Mouse (Mus musculus): Measurements from ENCODE around the gene Prtg.

Gene Prtg

GRCm38 (mm10) chr9:72925021-72925934 is 118.6 kb downstream of the Prtg start, which contains the start of gene Pygo1:
TSS of gene Pygo1 (plus strand) at chr9:72925645.
- DNase-seq, result peak; percentile 60 to 61

- DNase-seq, result no peak
Measured at GRCm38 (mm10) chr9:72925935-72926258, 119.2 kb downstream of the Prtg start.

DNA sequence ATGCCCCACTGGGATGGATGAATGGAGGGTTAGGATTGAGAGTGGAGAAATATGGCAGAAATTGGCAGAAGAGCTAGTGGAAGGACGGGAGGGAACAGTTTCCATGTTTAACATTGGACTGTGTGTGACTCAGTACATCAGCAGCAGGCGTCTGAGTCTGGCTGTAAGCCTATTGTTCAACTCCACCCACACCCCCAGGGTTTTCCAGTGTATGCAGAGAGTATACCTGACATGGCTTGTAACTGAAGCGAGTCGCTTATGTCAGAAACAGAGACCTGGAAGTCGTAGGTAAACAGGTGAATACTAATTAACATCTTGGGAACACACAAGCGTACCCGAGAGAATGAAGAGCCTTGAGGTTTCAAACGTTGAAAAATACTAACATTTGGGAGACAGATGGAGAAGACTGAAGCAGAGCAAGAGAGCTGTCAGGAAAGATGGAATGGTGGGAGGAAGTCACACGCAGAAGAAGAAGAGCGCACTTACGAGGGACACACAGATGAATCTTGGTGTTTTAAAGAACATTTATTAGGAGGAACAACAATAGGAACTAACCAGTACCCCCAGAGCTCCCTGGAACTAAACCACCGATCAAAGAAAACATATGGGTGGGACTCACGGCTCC is 124.6 kb downstream of the Prtg start:
- no peak for DNase-seq

- DNase-seq, result no peak
Measured at GRCm38 (mm10) chr9:72935309-72935708, 128.6 kb downstream of the Prtg start.

- no peak for DNase-seq
Measured at GRCm38 (mm10) chr9:72936301-72936700, 129.6 kb downstream of the Prtg start.

- DNase-seq, result no peak
Measured at GRCm38 (mm10) chr9:72943424-72943823, 136.8 kb downstream of the Prtg start.

- no peak for DNase-seq
Measured at GRCm38 (mm10) chr9:72944286-72944685, 137.6 kb downstream of the Prtg start.

DNA sequence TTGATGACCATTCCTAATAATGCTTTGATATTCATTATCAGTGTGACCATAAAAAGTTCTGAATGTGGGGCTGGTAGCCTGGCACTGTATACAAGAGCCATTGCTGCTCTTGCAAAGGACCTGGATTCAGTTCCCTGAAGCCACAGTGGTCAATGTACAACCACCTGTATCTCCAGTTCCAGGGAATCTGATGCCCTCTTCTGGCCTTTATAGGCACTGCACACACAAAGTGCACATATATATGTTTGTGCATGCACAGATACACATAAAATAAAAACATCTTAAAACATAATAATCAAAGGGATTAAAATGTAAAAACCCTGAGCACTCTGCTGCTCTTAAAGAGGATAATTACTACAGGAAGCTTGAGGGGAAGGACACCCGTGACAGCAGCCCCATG is 140.3 kb downstream of the Prtg start:
- DNase-seq, result no peak

DNA sequence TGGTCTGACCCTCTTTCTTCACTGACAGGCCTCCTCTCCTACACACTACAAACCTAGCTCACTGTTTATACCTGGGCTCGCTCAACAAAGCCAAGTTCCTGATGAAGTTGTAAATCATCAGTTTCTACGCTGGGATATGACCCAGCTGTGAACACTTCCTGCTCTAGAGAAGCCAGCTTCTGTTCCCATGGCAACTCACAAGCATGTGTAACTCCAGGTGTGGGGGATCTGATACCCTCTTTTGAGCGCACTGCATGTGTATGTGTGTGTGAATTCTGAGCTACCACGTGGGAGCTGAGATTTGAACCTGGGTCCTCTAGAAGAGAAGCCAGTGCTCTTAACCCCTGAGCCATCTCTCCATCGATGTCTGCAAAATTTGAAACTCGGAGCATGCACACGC is 142.9 kb downstream of the Prtg start:
- no peak for DNase-seq

- peak in 1 of 2 experiments; percentile 34 for DNase-seq
Measured at GRCm38 (mm10) chr9:72954746-72955145, 148.1 kb downstream of the Prtg start.

DNA sequence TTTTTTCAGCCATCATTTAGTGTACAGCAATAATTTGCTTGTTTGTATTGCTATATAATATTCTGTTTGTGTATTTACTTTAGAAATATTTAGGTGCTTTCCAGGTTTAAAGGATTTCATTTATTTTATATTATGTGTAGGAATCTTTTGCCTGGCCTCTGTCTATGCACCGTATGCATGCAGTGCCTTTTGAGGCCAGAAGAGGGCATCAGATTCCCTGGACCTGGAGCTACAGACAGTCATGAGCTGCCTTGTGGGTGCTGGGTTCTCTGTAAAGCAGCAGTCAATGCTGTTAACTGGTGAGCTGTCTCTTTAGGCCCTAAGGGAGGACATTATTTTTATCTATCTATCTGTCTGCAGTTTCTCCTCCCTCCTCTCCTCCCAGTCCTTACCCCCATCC is 148.9 kb downstream of the Prtg start:
- peak; percentile 45 to 66 for DNase-seq

GRCm38 (mm10) chr9:72958521-72959450 is 152.1 kb downstream of the Prtg start, which contains the start of the genes Dyx1c1 and Gm44503:
TSS of gene Dyx1c1 (plus strand) at chr9:72958785.
TSS of gene Gm44503 (plus strand) at chr9:72958852.
- DNase-seq, result peak; percentile 71 to 81

GRCm38 (mm10) chr9:72961346-72961745 is 154.7 kb downstream of the Prtg start:
- DNase-seq, result no peak

DNA sequence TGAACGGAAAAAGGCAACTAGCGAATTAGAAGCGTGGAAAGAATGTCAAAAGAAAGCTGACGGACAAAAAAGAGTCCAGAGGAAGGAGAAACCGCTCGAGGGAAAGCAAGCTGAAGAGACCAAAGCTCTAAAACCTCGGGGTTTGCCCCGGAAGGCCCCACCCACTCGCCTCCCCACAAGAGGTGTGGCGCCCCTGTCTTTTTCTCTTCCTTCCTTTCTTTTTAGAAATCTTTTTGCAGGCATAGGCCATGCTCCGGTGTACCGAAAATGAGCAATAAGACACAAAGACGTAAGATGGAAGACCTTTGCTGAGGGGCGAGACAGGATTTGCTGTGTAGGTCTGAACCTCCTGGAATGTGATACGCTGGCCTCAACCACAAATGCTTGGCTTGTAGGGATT is 155.3 kb downstream of the Prtg start:
- DNase-seq, result no peak

Measured in cerebellum, postnatal 25 days (tissue).